Mouse (Mus musculus): ENCODE data around the gene Has3.

GRCm38 (mm10) chr8:106871931-106872371 is 1.9 kb downstream of the Has3 start:
- no peak for TF ChIP-seq POLR2A (IDR thresholded peaks at IDR 0.05; ENCODE audit: low read depth, low read length)
- no peak for TF ChIP-seq CTCF (IDR thresholded peaks at IDR 0.05; ENCODE audit: borderline replicate concordance, insufficient read depth, low read length)

Measured in embryonic fibroblast, embryonic 13.5 days (primary cell).